Mouse (Mus musculus): ENCODE data around the gene Wapl. TPM values are rescaled to one million over a fixed set of nuclear protein-coding genes. Genes with fewer than 3 reads are reported as not detected.

Gene Wapl
- polyA plus RNA-seq, 1 experiment from 2014 or later, result 24.9 TPM

DNA sequence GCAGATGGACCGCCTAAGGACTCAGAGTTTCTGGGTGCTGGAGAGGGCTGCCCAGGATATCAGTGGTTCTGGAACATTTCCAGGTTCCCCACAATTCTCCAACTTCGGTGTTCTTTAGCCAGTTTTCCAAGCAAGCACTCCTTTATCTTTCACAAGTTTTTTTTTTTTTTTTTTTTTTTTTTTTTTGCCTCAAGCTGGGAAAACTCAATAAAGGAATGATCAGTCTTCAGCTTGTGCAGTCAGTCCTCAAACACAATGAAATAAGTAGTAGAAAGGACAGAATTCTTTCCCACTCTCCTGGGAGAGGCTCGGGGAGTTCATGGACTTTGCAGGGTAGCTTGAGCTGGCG lies 11.3 kb upstream of the Wapl start:
- Histone ChIP-seq H3K4me1 (peaks cover 13% of the 10 kb centered on the region), H3K9ac (peak overlapping the region; percentile 61; the same call in 1 of the 2 replicates), H3K27me3 (peaks cover 56% of the 10 kb centered on the region), H3K36me3 (no peaks in the 10 kb centered on the region), H3K4me3 (peak overlapping the region; percentile 53), H3K27ac (no peak overlapping the region), H3K4me2 (replicated peaks) (peak overlapping the region; percentile 91), H3K9me3 (0 out of 2 replicates have a peak, but pooled peaks cover under 1% of the 10 kb centered on the region)
- ATAC-seq (ENCODE audit: low FRiP score, low read depth), result 0 out of 2 replicates have a peak, but pooled peaks have one; percentile 6
- WGBS, result 12% methylated on average over 4 of the region's 4 CpGs

DNA sequence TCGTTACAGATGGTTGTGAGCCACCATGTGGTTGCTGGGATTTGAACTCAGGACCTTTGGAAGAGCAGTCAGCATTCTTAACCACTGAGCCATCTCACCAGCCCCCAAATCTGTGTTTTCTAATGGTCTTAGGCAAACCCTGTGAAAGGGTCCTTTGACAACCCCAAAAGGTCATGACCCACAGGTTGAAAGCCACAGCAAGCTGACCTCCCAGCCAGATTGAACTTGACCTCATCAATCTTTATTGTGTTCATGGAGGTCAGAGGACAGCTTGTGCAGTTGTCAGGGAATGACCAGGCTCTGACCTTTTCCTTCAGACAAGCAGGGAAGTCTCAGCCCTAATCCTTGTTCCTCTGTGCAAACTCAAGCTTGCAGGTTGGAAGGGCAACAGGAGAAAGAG lies 10.3 kb upstream of the Wapl start:
- H3K9ac ChIP-seq, result no peak overlapping the region
- H3K9me3 ChIP-seq, result no peaks in the 10 kb centered on the region
- no peak overlapping the region for H3K4me3 ChIP-seq
- no peaks in the 10 kb centered on the region for H3K36me3 ChIP-seq
- H3K4me2 ChIP-seq (replicated peaks), result no peak overlapping the region
- ATAC-seq (ENCODE audit: low FRiP score, low read depth), result no peak
- H3K27ac ChIP-seq, result no peak overlapping the region
- H3K4me1 ChIP-seq, result peaks cover 13% of the 10 kb centered on the region
- 82% methylated on average over 1 of the region's 1 CpGs for WGBS
- peaks cover 56% of the 10 kb centered on the region for H3K27me3 ChIP-seq

GRCm38 (mm10) chr14:34669082-34669481 lies 4.6 kb upstream of the Wapl start:
- Histone ChIP-seq H3K9ac (no peak overlapping the region), H3K4me2 (replicated peaks) (no peak overlapping the region), H3K4me3 (no peak overlapping the region), H3K27ac (no peak overlapping the region), H3K36me3 (no peaks in the 10 kb centered on the region), H3K9me3 (no peaks in the 10 kb centered on the region), H3K27me3 (peaks cover 4% of the 10 kb centered on the region; the same call in 1 of the 2 replicates), H3K4me1 (peaks cover 5% of the 10 kb centered on the region; the same call in 1 of the 2 replicates)
- no peak for ATAC-seq (ENCODE audit: low FRiP score, low read depth)
- WGBS, result 67% methylated on average over 3 of the region's 3 CpGs

DNA sequence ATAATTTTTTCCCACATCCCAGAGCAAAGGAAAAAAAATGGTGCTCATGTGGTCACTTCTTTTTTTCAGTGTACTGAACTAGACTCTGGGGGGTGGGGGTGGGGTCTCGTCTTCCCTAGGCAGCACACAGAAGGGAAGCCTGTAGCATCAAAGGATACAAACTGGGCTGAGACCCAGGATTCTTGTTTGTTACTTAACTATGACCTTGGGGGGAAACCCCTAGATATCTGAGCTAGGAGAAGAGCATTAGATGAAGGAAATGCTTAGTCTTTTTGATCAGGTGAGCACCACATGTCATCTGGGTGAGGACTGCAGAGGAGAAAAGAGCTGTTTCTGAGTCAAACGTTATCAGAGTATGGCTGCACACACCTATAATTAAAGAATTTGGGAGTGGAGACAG lies 3.5 kb upstream of the Wapl start:
- no peak overlapping the region for H3K4me3 ChIP-seq
- no peak overlapping the region for H3K9ac ChIP-seq
- H3K4me1 ChIP-seq, result peaks cover 9% of the 10 kb centered on the region
- H3K4me2 ChIP-seq (replicated peaks), result no peak overlapping the region
- WGBS, result 53% methylated on average over 2 of the region's 2 CpGs
- no peak for ATAC-seq (ENCODE audit: low FRiP score, low read depth)
- H3K36me3 ChIP-seq, result no peaks in the 10 kb centered on the region
- H3K9me3 ChIP-seq, result no peaks in the 10 kb centered on the region
- H3K27me3 ChIP-seq, result no peaks in the 10 kb centered on the region
- no peak overlapping the region for H3K27ac ChIP-seq

DNA sequence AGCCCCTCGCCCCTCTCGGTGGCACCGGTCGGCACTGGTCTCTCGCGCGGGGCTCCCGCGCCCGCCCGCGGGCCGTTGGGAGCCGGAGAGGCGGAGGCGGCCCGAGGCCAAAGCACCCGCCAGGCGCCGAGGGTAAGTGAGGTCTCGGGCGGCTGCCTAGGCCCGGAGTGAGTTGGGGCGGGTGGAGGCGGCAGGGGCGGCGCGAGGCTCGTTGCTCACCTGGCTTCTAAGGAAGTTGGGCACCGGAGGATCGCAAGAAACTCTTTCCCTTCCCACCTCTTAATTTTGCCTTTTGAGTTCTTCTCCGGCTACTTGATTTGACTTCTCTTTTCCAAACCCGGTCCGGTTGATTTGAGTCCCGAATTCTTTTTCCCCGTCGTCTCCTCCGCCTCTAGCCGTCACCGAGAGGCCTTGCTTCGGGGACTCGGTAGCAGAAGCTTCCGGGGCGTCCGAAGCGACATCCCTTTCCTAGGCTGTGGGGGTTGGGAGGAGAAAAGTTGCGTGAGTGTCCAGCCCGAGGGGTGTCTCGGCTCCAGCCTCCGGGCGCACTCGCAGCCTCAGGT lies 582 bp downstream of the Wapl start:
- ATAC-seq (ENCODE audit: low FRiP score, low read depth), result no peak
- Histone ChIP-seq H3K27me3 (no peaks in the 10 kb centered on the region), H3K27ac (peak overlapping the region; percentile 90), H3K4me1 (peaks cover 12% of the 10 kb centered on the region), H3K36me3 (peaks cover 14% of the 10 kb centered on the region), H3K4me3 (peak overlapping the region; percentile 98), H3K9me3 (no peaks in the 10 kb centered on the region), H3K9ac (peak overlapping the region; percentile 99), H3K4me2 (replicated peaks) (peak overlapping the region; percentile 79)
- under 1% methylated on average over 47 of the region's 52 CpGs for WGBS

DNA sequence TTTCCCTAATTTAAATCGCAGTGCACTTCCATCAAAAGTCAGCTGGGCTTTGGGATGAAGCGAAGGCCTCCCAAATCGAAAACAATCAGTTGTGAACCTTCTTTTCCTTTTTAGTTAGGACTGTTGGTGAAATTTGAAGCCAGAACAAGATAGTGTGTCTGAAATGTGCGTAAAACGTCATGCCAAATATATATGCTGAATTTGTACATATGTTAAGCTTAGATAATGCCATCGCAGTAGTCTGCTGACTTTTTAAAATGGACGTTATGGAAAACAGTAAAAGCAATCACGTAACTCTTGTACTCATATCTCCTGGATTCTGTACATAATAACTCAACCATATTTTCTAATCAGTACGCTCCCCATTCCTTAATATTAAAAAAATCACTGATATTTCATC lies 1.2 kb downstream of the Wapl start:
- Histone ChIP-seq H3K27ac (peak overlapping the region; percentile 90; the same call in 1 of the 2 replicates), H3K9me3 (no peaks in the 10 kb centered on the region), H3K4me3 (peak overlapping the region; percentile 98), H3K36me3 (peaks cover 14% of the 10 kb centered on the region), H3K9ac (peak overlapping the region; percentile 99), H3K4me1 (peaks cover 12% of the 10 kb centered on the region), H3K27me3 (no peaks in the 10 kb centered on the region), H3K4me2 (replicated peaks) (peak overlapping the region; percentile 79)
- 26% methylated on average over 9 of the region's 9 CpGs for WGBS
- no peak for ATAC-seq (ENCODE audit: low FRiP score, low read depth)

GRCm38 (mm10) chr14:34675347-34675865 lies 1.7 kb downstream of the Wapl start:
- WGBS, result 67% methylated on average over 5 of the region's 5 CpGs
- Histone ChIP-seq H3K36me3 (peaks cover 14% of the 10 kb centered on the region), H3K27ac (no peak overlapping the region), H3K9me3 (no peaks in the 10 kb centered on the region), H3K4me3 (peak overlapping the region; percentile 19; the same call in 1 of the 2 replicates), H3K27me3 (no peaks in the 10 kb centered on the region), H3K4me1 (peaks cover 12% of the 10 kb centered on the region), H3K9ac (no peak overlapping the region), H3K4me2 (replicated peaks) (peak overlapping the region; percentile 49)
- no peak for ATAC-seq (ENCODE audit: low FRiP score, low read depth)

GRCm38 (mm10) chr14:34680815-34681214 lies 7.1 kb downstream of the Wapl start:
- ATAC-seq (ENCODE audit: low FRiP score, low read depth), result no peak
- Histone ChIP-seq H3K4me2 (replicated peaks) (no peak overlapping the region), H3K36me3 (peaks cover 29% of the 10 kb centered on the region), H3K27ac (no peak overlapping the region), H3K4me1 (no peaks in the 10 kb centered on the region), H3K27me3 (no peaks in the 10 kb centered on the region), H3K9ac (no peak overlapping the region), H3K4me3 (no peak overlapping the region), H3K9me3 (no peaks in the 10 kb centered on the region)
- WGBS, result 77% methylated on average over 2 of the region's 2 CpGs

DNA sequence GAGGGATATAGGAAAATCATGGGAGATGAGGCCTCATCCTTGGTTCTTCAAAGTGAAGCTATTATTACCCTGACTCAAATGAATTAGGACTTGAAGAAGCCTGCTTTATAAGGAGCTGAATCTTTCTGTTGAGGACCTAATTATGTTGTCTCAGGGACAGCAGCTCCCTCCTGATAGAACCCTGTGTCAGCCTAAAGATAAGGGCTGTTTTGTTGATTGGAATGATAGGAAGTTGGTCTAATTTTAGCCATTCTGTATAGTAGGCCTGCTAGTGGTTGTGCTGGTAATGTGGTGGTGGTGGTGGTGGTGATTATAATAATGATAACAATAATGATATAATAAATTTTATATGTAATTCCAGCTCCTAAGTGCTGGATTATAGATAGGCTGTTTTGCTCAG lies 11.3 kb downstream of the Wapl start:
- Histone ChIP-seq H3K9me3 (no peaks in the 10 kb centered on the region), H3K4me3 (no peak overlapping the region), H3K9ac (no peak overlapping the region), H3K27ac (no peak overlapping the region), H3K4me1 (no peaks in the 10 kb centered on the region), H3K27me3 (no peaks in the 10 kb centered on the region), H3K4me2 (replicated peaks) (no peak overlapping the region), H3K36me3 (peaks cover 26% of the 10 kb centered on the region)
- no peak for ATAC-seq (ENCODE audit: low FRiP score, low read depth)

DNA sequence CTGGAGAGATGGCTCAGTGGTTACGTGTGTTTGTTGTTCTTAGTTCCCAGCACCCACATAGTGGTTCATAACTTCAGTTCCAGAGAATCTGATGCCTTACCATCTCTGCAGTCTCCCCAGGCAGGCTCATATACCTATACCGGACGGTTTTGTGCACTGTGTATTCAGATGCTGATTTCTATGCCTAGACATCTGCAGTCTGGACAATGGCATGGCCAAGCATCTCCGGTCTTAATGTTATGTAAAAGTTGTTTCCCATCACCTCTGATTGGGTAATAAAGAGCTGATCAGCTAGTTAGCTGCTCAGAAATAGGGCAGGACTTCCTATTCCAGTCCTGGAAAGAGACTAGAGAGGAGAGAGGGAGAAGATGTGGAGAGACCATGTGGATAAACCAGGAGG lies 20.2 kb downstream of the Wapl start:
- Histone ChIP-seq H3K4me1 (no peaks in the 10 kb centered on the region), H3K4me3 (no peak overlapping the region), H3K36me3 (peaks cover 44% of the 10 kb centered on the region), H3K9ac (no peak overlapping the region), H3K27ac (no peak overlapping the region), H3K9me3 (no peaks in the 10 kb centered on the region), H3K4me2 (replicated peaks) (no peak overlapping the region), H3K27me3 (no peaks in the 10 kb centered on the region)
- WGBS, result 94% methylated on average over 4 of the region's 4 CpGs
- no peak for ATAC-seq (ENCODE audit: low FRiP score, low read depth)

GRCm38 (mm10) chr14:34697376-34697775 lies 23.6 kb downstream of the Wapl start:
- H3K4me2 ChIP-seq (replicated peaks), result no peak overlapping the region
- H3K27ac ChIP-seq, result no peak overlapping the region
- 84% methylated on average over 1 of the region's 1 CpGs for WGBS
- no peak for ATAC-seq (ENCODE audit: low FRiP score, low read depth)
- H3K4me3 ChIP-seq, result no peak overlapping the region
- no peak overlapping the region for H3K9ac ChIP-seq
- no peaks in the 10 kb centered on the region for H3K4me1 ChIP-seq
- no peaks in the 10 kb centered on the region for H3K9me3 ChIP-seq
- H3K36me3 ChIP-seq, result peaks cover 33% of the 10 kb centered on the region
- no peaks in the 10 kb centered on the region for H3K27me3 ChIP-seq

DNA sequence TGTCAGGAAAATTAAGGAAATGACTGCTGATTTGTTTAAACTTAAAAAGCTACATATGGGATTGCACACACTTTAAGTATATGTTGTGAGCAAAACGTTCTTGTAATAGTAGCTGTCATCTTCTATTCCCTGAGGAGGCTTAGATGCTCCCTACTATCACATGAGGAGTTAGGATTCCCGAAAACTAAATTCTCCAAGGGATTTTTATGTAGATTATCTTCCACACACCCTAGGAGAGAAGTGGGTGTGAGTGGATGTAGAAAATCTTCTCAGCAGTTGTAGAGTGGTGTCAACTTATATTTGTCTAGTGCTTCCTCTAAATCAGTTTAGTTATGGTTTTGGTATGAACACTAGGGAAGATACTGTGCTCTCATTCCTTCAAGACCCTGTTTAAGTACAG lies 36.5 kb downstream of the Wapl start:
- H3K4me1 ChIP-seq, result no peaks in the 10 kb centered on the region
- peaks cover 28% of the 10 kb centered on the region for H3K36me3 ChIP-seq
- WGBS, result 89% methylated on average over 2 of the region's 2 CpGs
- H3K9me3 ChIP-seq, result no peaks in the 10 kb centered on the region
- no peaks in the 10 kb centered on the region for H3K27me3 ChIP-seq
- H3K4me2 ChIP-seq (replicated peaks), result no peak overlapping the region
- no peak overlapping the region for H3K4me3 ChIP-seq
- H3K27ac ChIP-seq, result no peak overlapping the region
- ATAC-seq (ENCODE audit: low FRiP score, low read depth), result no peak
- H3K9ac ChIP-seq, result no peak overlapping the region

GRCm38 (mm10) chr14:34712027-34712426 lies 38.3 kb downstream of the Wapl start:
- no peaks in the 10 kb centered on the region for H3K9me3 ChIP-seq
- no peak for ATAC-seq (ENCODE audit: low FRiP score, low read depth)
- H3K36me3 ChIP-seq, result peaks cover 28% of the 10 kb centered on the region
- no peaks in the 10 kb centered on the region for H3K27me3 ChIP-seq
- H3K27ac ChIP-seq, result no peak overlapping the region
- no peak overlapping the region for H3K4me2 ChIP-seq (replicated peaks)
- H3K4me3 ChIP-seq, result no peak overlapping the region
- 90% methylated on average over 3 of the region's 3 CpGs for WGBS
- H3K9ac ChIP-seq, result no peak overlapping the region
- no peaks in the 10 kb centered on the region for H3K4me1 ChIP-seq

All from limb, embryonic 13.5 days (tissue).